Mouse (Mus musculus) c-Kit-positive CD71-positive TER-119-positive erythroid progenitor cells, embryonic 14.5 days (primary cell): ENCODE measurements around the gene Pgm2.

Source experiments
- DNase-seq: peaks from one replicate; pipeline ENCODE4 v3.0.0-alpha.2; 2013; ENCODE audit warnings: low spot score

The Pgm2 gene

DNA sequence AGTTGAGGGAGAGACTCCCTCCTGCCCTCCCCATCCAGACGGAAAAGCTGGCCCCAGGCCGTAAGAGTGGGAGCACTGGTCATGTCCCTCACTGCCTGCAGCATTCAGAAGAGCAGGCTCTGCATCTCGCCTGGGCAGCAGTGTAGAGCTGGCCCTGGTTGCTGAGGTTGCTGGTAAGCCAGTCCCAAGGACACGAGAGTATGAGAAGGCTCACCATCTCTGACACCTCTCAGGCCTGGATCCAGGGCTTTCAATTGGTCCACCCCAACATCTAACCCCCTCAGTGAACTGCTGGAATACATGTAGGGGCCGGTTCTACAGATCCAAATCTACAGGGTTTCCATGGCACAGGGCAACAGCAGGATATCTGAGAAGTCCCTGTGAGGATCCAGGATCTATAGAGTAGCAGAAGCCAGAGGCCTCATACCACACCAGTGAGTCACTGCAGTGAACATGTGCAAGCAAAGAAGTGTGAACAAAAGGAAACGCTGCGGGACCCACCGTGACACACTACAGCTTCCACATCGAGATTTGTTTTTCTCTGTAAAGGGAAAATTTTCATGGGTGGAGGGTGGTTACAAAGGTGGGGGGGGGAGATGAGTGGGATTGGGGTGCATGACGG, 53.7 kb downstream of the Pgm2 start:
- DNase-seq: no peak

DNA sequence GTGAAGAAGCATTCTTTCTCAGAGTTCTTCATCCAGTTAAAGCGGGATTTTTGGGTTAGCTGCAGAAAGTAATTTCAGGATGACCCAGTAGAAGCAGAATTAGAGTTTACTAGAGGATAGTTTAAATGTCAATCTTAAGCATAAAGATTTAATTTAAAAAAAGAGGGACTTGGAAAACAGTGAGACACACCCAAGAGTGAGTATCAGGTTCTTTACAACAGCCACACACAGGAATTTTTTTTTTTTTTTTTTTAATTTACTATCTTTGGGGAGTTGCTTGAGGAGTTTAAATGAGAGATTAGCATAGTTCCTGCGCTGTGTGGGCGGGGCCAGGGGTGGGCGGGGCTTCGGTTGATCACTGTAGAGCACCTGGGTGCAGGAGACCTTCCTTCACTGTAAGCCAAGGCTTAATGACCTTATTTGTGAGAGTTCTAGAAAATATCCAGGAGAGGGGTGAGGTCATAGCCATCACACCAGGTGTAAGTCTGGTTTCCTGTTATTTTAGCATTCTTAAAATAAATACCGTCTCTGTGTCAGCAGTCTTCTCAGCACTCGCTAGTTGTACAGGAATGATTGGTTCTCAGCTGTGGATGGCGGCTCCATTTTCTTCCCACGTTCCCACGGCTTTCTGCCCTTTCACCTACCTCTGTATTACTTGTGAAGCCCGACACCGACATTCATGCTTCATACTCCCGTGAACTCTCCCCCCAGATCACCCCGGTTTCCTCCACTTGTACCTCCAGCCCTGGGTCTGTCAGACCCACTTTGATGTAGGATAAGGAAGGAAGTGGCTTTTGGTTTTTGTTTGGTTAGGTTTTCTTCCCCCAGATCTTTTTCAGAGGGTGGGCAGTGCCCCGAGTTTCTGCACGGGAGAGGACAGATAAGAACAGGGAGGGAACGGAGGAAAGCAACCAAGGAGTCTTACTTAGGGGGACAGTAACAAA, 56.7 kb downstream of the Pgm2 start:
- peak; percentile 70 for DNase-seq

DNA sequence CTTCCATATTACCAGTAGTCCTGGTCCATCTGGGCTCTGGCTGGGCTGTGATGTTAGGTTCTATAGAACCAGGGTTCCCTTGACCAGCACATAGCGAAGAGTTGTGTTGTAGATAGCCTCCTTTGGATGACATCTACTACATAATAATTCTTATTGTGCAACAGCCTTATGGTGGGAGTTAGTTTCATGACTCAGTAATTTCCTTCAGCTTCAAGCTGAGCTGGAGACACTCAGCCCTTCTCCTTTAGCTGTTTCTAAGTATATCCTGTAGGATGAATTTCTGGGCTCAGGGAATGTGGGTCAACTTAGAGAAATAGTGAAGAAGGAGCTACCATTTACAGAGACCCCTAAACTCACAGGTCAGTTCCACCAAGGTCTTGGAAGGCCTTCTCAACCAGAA, 60.6 kb downstream of the Pgm2 start:
- DNase-seq: no peak

DNA sequence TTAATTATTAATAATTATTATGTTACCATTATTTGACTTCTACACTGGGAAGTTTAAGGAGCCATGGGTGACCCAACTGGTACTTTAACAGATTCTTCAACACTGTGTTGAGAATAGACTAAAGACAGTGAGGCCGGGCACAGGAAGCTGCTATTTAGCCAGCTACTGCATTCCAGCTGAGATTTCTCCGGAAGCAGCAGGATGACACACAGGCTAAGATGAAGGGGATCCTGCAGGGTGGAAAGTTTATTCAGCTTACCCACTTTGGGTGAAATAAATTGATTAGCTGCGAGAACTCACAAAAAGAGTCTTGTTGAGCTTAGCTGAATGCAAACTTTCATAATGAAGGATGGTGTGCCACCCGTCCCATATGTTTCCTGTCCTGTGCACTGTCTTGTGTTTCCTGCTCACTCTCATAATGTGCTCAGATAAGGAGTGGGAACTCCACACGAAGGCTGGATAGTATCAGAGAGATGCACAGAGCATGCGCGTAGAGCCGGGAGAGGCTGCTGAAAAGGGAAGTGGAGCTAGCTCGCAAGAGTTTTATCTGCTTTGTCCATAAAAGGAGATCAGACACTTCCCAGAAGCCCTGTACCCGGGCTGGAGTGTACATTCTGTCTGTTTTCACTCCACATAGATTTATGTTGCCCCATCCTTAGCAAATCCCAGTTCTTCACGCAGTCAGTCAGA, 63.3 kb downstream of the Pgm2 start, which contains the start of gene Tbc1d1:
TSS of gene Tbc1d1 (plus strand) at position 445 of the 690 bp plus-strand sequence.
- peak; percentile 69 for DNase-seq

DNA sequence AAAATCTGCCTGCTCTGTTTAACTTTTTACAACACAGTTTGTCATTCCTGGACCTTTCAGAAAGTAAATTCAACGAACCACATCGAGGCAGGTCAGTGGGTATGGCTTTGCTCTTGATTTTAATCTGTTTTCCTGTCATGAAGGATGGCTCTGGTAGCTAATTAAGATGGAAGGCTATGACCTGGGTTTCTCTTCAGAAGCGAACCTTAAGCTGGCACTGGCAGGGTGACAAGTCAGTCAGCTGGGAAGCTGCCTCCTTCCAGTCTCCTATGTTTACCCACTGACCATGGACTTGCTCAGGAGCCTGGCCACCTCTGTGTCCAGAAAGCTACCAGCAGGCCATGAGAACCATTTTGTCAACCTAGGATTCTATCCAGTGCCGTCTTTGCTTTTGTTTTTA, 63.8 kb downstream of the Pgm2 start:
- no peak for DNase-seq

DNA sequence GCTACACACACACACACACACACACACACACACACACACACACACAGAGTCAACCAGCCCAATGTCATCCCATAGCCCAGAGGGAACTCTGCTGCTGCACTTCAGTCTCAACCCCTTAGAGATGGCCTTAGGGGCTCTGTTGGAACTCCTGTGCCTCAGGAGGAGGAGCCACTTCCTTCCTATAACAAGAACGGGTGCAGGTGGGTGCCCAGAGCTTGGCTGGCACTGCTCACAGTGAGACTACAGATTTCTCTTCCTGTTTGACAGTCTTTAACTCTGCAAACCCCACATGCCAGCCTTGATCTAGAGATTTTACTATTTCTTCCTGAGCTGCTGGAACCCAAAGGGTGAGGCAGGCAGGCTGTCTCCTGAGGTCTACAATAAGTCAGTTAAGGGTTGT, 65.2 kb downstream of the Pgm2 start:
- DNase-seq: no peak

DNA sequence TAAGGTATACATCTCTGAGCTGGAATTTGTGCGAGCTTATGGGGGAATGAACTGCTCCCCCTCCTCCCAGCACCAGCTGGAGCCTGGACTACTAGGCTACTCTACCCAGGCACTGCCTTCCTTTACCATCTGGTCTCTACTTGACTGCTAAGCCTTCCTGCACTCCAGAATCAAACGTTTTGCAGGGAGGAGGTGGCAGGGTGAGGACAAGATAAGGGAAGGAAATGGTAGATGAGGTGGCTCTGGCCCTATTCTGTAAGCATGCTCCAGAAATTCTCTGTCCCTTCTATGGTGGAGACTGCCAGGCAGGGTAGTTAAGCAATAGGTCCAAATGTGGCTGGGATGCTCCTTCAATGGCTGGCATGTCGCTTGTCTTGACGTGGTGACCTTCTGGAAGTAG, 65.8 kb downstream of the Pgm2 start:
- DNase-seq: no peak

DNA sequence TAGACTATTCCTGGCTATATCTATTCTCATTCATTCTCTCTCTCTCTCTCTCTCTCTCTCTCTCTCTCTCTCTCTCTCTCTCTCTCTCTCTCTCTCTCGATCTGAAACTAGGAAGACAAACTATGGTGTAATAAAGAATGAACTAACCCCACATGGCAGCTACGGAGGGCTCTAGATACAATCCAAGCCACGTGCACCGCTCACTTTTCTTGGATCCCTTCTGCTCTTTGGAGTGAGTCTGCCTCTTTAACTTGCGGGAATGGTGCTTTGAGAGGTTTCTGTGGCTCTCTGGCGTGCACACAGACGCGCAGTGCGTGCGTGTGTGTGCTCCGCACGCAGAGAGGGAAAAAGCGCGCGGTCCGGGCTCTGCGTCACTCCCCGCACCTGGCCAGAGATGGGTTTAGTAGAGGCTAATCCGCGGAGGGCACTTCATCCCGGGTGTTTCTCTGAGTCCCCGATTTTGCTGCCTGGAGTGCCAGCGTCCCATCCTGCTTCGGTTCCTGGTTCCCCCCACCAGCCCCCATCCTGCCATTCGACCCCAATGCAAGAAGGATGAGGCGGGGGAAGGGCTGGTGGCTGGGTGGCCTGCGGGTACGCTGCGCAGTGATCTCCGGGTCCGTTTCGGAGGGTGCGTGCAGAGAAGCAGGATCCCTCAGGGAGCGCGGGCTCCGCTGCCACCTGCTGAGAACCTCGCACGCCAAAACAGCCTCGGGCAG, 66.5 kb downstream of the Pgm2 start:
- no peak for DNase-seq

DNA sequence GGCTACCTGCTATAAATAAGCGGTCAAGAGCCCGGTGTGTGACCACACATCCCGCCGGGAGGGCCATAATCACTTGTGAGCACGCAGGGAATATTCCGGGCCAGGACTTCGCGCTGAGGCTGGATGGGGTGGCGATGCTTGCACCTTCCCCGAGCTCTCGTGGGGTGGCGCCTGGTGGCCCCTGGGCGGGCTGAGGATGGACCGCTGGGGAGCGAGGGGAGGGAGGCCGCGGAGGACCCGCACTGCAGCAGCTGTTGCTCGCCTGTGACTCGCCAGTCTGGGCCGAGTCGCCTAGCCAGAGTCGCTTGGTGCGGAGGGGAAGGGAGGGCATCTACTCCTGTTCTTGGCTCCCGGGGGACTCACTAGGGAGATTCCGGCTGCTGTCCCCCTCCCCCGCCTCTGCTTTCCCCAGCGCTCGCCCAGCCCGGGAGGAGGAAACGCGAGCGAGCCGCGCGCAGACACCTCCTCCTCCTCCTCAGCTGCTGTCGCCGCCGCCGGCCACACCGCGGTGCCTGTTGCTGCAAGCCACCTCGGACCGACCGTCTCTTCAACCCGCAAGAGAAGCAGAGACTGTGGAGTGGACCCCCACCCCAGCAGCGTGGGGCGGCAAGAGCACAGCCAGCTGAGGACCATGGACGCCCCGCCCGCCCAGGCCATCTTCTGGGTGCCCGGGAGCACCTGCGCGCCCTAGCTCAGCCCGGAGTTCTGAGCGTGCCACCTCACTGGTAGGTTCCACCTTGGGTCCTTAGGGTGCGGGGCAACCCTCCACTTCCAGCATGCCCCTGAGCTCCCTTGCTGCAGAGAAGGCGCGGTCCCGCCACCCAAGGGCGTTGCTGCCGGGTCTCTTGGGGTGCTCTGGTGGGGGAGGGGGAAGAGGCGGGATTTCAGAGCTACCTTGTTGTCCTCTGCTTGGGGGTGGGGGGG, 67.3 kb downstream of the Pgm2 start:
- DNase-seq: no peak

DNA sequence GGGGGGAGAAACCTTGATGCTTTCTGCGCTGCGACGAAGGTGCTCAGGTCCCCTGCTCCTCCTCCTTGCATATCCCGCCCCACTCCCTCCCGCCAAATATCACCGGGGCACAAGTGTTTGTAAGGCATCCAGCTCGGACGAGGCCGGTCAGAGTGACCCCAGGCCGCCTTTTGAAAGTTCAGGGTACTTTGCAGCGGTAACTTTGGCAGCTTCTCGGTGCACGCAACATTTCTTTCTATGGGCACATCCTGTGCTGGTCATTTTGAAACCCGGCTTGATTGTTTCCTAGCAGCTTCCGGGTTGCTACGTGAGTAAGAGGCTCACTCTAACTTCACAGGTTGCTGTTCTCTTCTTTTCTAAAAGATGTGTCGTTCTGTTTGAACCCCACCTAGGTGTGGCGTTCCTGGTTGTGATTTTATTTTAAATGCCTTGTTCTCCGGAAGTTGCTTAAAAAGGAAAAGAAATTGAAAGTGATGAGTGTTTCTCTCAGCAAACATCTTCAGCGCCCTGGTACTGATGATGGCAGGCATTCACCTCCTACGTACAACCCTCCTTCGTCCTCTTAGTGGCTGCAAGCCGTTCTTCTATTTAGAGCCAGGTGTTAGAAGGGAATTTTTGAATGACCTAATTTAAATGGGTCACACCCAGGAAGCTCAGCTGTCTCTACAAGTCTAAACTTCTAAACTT, 68.1 kb downstream of the Pgm2 start:
- no peak for DNase-seq

DNA sequence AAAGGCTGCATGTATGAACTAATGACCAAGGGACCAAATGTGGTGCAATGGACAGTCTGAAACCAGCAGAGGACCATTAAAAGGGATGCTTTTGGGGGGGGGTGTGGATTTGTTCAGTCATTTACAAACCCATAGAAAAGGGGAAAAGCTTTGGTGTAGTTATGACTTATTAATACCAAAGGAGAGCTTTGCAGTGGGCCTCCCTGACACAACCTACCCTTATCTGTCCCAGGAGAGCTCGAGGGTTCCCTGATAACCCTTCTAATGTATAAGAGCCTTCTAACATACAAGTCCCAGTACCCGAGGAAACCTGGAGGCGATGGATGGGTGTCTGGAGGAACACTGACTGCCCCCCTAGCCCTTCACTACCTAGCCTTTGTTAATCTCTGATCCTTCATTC, 69.2 kb downstream of the Pgm2 start:
- DNase-seq: no peak

DNA sequence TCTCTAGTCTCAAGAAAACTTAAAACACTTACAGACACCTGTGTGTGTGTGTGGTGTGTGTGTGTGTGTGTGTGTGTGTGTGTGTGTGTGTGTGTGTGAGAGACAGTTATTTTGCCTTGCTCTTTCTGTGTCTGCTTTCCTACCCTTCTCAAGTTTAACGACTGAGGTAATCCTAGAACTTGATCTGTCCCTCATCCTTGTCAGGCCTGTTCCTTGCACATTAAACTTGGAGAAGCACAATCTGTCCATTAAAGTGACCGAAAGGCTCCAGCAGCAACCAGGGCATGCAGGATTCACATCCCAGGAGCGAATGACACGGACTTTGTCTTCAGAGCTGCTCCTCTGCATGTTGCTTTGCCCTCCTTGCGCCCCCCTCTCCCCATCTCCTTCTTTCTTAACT, 69.8 kb downstream of the Pgm2 start:
- no peak for DNase-seq

DNA sequence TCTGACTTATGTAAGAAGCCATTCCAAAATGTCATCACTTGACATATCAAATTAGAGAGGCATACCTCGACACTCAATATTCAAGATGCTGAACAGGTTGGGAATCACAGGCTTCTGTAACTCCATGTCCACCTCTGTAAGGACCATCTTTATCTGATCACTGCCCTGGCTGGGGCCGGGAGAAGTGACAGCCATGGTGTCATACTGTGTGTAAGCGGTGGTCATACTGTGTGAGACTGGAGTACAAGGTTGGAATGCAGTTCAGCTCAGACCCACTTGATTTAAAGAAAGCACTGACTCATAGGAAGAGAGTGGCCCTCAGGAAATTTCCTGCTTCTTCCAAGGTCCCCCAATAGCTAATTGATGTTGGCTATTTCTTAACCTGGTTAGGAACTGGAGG, 71.7 kb downstream of the Pgm2 start:
- no peak for DNase-seq

DNA sequence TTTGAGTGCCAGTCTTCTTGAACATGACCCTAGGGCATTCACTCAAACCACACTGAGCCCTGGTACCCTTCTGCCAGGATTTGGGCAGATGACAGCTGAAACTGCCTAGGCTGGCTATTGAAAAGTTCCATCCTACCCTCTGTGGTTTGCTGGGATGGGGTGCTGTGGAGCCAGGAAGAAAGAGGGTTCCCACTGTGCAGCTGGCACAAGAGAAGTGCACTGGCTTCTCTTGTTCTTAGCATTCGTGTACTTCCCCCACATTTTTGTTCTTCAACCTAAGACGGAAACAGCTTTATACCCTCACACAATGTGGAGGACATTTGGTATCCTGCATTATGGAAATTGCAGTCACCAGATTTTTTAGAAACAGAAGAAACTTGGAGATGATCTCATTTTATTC, 73.1 kb downstream of the Pgm2 start:
- DNase-seq: no peak

DNA sequence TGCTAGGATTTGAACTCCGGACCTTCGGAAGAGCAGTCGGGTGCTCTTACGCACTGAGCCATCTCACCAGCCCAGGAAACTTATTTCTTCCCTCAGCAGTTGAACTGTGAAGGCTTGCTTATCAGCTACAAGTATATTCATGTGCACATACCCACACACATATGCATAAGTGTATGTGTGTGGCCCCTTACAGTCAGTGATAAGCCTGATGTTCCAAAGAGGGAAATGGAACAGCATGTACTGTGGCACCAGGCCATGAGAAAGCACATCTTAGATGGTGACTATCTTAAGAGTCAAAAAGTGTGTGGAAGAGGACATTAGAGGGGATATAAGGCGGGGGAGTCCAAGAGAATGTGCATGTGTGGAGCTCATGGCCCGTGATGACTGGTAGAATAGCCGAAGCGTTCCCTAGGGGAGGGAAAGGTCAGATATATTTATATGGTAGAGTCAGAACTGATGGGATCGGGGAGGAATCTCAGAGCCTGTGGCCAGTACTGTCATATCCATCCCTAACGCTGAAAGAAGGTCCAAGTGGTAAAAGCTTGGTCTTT, 76.3 kb downstream of the Pgm2 start:
- no peak for DNase-seq

DNA sequence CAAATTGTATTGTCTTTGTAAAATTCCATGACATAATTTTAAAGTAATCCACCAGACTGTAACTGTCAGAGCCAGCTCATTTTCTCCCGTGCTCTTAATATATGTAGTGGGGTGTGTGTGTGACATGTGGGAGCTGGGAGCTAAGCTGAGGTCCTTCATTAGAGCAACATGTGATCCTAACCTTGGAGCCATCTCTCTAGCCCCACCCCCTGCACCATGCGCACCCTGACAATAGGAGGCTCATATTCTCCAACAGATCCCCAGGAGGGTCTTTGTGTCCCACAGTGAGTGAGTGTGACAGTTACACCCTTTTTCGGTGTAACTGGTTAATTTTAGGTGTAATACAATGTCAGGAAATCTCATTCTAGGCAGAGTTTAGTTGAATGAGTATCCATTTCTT, 80.1 kb downstream of the Pgm2 start:
- DNase-seq: no peak

DNA sequence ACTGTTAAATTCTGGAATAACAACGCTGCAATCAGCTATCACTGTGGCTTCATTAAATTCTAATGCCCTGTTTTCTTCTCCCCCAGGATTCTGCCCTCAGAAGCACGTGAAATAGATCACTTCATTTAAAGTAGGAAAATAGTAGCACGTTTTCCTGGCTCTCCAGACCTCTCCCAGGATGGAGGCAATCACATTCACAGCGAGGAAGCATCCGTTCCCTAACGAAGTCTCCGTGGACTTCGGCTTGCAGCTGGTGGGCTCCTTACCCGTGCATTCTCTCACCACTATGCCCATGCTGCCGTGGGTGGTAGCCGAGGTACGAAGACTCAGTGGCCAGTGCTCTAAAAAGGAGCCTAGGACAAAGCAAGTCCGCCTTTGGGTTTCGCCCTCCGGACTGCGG, 80.6 kb downstream of the Pgm2 start:
- DNase-seq: no peak

DNA sequence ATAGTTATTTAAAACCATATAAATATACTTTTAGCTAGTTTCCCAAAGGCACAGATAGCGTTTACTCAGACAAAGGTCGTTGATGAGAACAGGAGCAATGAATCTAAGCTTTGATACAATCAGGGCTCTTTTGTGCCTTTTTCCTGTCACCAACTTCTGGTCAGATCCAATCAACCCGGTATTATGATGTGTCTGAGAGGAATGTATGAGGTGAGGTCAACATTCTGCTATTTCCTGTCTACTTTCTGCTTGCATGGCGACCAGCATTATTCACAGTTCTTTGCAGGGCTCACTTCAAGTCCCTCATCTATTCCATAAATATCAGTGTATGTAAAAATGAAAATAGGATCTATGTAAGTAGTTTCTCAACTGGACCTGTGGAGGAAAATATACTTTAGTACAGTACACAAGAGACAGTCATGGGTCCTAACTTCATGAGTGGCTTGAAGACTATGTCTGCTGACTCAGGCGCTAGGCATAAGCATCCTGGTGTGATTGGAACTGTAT, 81.7 kb downstream of the Pgm2 start:
- DNase-seq: no peak
